Mouse (Mus musculus) stomach, embryonic 14.5 days (tissue): Measurements from ENCODE around the gene Thbd. TPM values are rescaled to one million over a fixed set of nuclear protein-coding genes. Genes with fewer than 3 reads are reported as not detected.

Experiments
- ATAC-seq: fragments of 200-750 bp; cut with Nextera tagmentation; 2 replicates; pipeline ENCODE4 v1.8.0; 2017; ENCODE audit warnings: low read depth, moderate TSS enrichment; ENCODE audit not compliant: insufficient number of reproducible peaks, insufficient read depth, low FRiP score
- H3K27ac ChIP-seq: fragments of 300-500 bp; sonication (generic); 2 replicates; pipeline ENCODE4 v1.5.1; 2014; ENCODE audit warnings: mild to moderate bottlenecking, low read length, moderate library complexity, mixed read lengths
- H3K27me3 ChIP-seq: fragments of 300-500 bp; sonication (generic); 2 replicates; pipeline ENCODE4 v1.6.1; 2014; ENCODE audit warnings: low read length, control low read depth, mixed read lengths; ENCODE audit not compliant: control insufficient read depth, insufficient read depth
- H3K36me3 ChIP-seq: fragments of 300-500 bp; sonication (generic); 2 replicates; pipeline ENCODE4 v1.6.1; 2014; ENCODE audit warnings: mild to moderate bottlenecking, control low read depth, low read length, moderate library complexity, mixed read lengths; ENCODE audit not compliant: control insufficient read depth, insufficient read depth
- H3K4me1 ChIP-seq: fragments of 300-500 bp; sonication (generic); 2 replicates; pipeline ENCODE4 v1.6.1; 2014; ENCODE audit warnings: low read length, control low read depth, mixed read lengths; ENCODE audit not compliant: control insufficient read depth, insufficient read depth
- H3K4me2 ChIP-seq: fragments of 300-500 bp; sonication (generic); replicated peaks from 2 replicates; pipeline ENCODE4 v1.6.1; 2014; ENCODE audit warnings: low read depth, low read length, control low read depth
- H3K4me3 ChIP-seq: fragments of 300-500 bp; sonication (generic); 2 replicates; pipeline ENCODE4 v1.5.1; 2014; ENCODE audit warnings: low read depth, low read length, control low read depth
- H3K9ac ChIP-seq: fragments of 300-500 bp; sonication (generic); replicated peaks from 2 replicates; pipeline ENCODE4 v1.6.1; 2014; ENCODE audit warnings: low read depth, mild to moderate bottlenecking, control low read depth, low read length, moderate library complexity, mixed read lengths
- H3K9me3 ChIP-seq: fragments of 300-500 bp; sonication (generic); 2 replicates; pipeline ENCODE4 v1.6.1; 2016; ENCODE audit warnings: low read depth, low read length, control low read depth; ENCODE audit not compliant: control insufficient read depth
- WGBS: fragments of 180-500 bp; shearing (Covaris S2); extraction: QIAGEN DNeasy Blood & Tissue Kit; methylation state at CpG from one replicate; pipeline ENCODE4 v1.1.7; 2014; 5-methylcytosine and 5-hydroxymethylcytosine counted together
- polyA plus RNA-seq: library from polyadenylated mRNA; unstranded; fragments of >200 nt; fragmentation: Nextera tagmentation; extraction: Ambion mirVana; gene quantifications from 2 replicates; pipeline ENCODE4 v1.2.1, GENCODE M21; 2014

Gene Thbd
- polyA plus RNA-seq, 1 experiment from 2014 or later = 25.9 TPM

DNA sequence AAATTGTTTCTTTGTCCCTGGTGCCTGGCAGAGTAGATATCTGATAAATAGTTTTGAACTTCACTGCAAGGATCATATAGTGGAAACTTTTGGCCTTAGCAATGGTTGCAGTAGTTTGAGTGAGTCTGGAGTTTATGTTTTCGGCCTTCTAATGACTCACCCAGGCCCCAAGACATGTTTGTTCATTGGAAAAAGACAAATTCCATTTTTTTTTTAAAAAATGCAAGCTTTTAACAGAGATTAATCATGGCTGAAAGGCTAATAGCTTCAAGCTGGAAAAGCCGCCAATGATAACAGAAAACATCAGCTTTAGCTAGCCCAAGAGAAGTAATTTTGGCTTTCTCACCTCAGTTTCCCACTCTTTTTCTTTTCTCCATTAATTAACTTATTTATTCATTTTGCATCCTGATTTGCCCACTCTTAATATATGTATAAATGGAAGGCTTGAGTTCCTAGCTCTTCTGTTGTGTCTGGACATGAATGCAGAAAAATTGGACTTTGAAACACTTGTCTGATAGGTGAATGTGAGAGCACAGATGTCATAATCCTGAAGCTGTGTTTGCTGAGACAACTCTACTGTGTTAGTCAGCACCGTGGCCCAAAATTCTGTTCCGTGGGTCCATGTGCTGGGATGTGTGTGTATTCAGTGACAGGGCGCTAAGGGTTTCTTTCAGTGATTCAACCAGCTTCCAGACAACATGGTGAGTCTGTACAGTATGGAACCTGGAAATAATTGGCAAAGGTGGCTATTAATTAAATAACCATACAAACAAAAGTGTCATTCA is 8.9 kb downstream of the Thbd start:
- no peak overlapping the region for H3K9ac ChIP-seq
- WGBS = 81% methylated on average over 5 of the region's 5 CpGs
- H3K27me3 ChIP-seq = no peaks in the 10 kb centered on the region
- H3K4me3 ChIP-seq = no peak overlapping the region
- ATAC-seq = no peak
- H3K4me2 ChIP-seq = no peak overlapping the region
- H3K27ac ChIP-seq = no peak overlapping the region
- H3K9me3 ChIP-seq = no peaks in the 10 kb centered on the region
- peaks cover 14% of the 10 kb centered on the region; the same call in 1 of the 2 replicates for H3K4me1 ChIP-seq
- H3K36me3 ChIP-seq = no peaks in the 10 kb centered on the region

DNA sequence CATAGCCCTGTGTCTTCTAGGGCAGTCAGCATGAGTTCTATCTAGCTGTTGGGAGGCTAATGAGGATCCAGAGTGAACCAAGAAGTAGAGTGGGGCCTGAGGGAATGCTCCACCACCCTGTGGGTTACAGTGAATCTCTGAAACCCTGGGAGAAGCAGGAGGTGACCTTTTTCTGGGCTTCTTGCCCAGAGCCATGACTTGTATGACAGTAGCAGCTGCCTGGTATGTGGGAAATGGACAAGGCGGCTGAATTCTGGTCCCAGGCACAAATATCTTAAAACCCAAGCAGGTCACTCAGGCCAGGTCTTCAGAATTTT is 10.2 kb downstream of the Thbd start:
- no peaks in the 10 kb centered on the region for H3K36me3 ChIP-seq
- WGBS = 75% methylated on average over 1 of the region's 1 CpGs
- H3K4me2 ChIP-seq = no peak overlapping the region
- no peak overlapping the region for H3K4me3 ChIP-seq
- H3K9ac ChIP-seq = no peak overlapping the region
- no peaks in the 10 kb centered on the region for H3K9me3 ChIP-seq
- H3K27ac ChIP-seq = peak overlapping the region; percentile 44; the same call in 1 of the 2 replicates
- peaks cover 14% of the 10 kb centered on the region; the same call in 1 of the 2 replicates for H3K4me1 ChIP-seq
- ATAC-seq = no peak
- H3K27me3 ChIP-seq = no peaks in the 10 kb centered on the region

DNA sequence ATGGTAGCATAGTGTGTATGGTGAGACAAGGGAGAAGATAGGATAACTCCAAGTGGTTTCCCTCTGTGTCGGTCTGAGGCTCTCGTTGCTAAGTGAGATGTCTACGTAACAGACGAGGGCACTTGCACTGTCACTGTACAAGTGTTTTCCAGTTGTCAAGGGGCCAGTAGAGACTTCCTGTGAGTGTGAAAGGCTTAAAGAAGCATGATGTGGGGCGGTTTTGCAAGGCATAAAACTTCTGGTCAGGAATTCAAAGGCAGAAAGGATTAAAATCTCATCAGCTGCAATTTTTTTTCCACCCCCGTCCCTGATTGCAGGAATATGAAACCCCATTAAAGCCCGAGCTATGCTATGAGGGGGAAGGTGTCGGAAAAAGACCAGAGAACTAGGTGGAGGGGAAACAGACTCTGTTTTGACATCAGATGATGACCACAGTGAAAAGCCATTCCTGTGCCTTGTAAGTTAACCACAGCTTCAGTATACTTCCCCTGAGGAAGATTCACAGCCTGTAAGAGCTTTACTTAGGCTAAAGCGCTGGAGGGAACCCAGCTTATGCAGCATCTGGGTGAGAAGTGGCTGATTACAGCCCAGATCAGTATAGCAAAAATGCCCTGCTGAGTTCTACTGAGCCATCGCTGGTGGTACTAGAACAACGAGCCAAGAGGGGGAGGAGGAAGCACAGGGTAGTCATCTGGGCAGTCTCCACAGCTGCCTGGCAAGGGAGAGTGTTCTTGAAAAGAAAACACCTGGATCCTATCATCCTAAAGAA is 10.8 kb downstream of the Thbd start:
- Histone ChIP-seq H3K27ac (peak overlapping the region; percentile 44; the same call in 1 of the 2 replicates), H3K4me2 (0 out of 2 replicates have a peak overlapping the region, but pooled peaks have one; percentile 10), H3K9ac (no peak overlapping the region), H3K36me3 (no peaks in the 10 kb centered on the region), H3K27me3 (no peaks in the 10 kb centered on the region), H3K4me3 (no peak overlapping the region), H3K9me3 (no peaks in the 10 kb centered on the region), H3K4me1 (peaks cover 14% of the 10 kb centered on the region; the same call in 1 of the 2 replicates)
- 40% methylated on average over 11 of the region's 11 CpGs for WGBS
- peak; percentile 24; the same call in 1 of the 2 replicates for ATAC-seq

DNA sequence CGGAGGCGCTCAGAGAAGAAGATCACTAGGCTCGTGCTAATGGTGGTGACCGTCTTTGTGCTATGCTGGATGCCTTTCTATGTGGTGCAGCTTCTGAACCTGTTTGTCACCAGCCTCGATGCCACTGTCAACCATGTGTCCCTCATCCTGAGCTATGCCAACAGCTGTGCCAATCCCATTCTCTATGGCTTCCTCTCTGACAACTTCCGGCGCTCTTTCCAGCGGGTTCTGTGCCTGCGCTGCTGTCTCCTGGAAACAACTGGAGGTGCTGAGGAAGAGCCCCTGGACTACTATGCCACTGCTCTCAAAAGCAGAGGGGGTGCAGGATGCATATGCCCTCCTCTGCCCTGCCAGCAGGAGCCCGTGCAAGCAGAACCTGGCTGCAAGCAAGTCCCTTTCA is 11.8 kb downstream of the Thbd start:
- Histone ChIP-seq H3K27ac (no peak overlapping the region), H3K27me3 (no peaks in the 10 kb centered on the region), H3K9ac (no peak overlapping the region), H3K4me3 (0 out of 2 replicates have a peak overlapping the region, but pooled peaks have one; percentile 36), H3K36me3 (no peaks in the 10 kb centered on the region), H3K4me1 (peaks cover 14% of the 10 kb centered on the region; the same call in 1 of the 2 replicates), H3K9me3 (no peaks in the 10 kb centered on the region), H3K4me2 (0 out of 2 replicates have a peak overlapping the region, but pooled peaks have one; percentile 64)
- WGBS = 75% methylated on average over 10 of the region's 10 CpGs
- ATAC-seq = no peak

DNA sequence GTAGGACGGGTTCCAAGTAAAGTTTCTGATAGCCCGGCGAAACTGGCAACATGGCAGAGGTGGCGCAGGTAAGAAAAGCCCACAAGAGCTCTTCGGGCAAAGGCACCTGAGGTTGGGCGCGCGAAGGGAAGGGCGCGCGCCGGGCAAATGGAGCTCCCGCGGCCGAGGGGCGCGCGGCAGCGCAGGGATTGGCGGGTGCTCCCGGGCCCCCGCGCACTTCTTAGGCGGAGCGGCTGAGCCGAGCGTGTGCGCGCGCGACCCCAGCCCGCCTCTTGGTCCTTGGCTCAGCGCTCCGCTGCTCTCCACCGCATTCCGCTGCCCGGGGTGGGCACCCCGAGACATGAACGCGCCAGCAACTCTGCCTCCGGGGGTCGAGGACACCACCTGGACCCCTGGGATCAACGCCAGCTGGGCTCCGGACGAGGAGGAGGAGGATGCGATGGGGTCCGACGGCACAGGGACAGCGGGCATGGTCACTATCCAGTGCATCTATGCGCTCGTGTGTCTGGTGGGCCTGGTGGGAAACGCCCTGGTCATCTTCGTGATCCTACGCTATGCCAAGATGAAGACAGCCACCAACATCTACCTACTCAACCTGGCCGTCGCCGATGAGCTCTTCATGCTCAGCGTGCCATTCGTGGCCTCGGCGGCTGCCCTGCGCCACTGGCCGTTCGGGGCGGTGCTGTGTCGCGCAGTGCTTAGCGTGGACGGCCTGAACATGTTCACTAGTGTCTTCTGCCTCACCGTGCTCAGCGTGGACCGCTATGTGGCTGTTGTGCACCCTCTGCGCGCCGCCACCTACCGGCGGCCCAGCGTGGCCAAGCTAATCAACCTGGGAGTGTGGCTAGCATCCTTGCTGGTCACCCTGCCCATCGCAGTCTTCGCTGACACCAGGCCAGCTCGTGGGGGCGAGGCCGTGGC is 12.6 kb downstream of the Thbd start, which contains the start of gene Sstr4:
Gene Sstr4, plus strand, starts transcription at position 214 of the 921 bp plus-strand sequence.
- H3K27ac ChIP-seq = no peak within 1 kb of the TSS
- H3K9ac ChIP-seq = no peak within 1 kb of the TSS
- WGBS = 4% methylated on average over 77 of the region's 83 CpGs
- peak within 1 kb of the TSS; percentile 64 for H3K4me2 ChIP-seq
- H3K9me3 ChIP-seq = no peaks in the 10 kb centered on the region
- peak within 1 kb of the TSS; percentile 36 for H3K4me3 ChIP-seq
- H3K27me3 ChIP-seq = no peaks in the 10 kb centered on the region
- peak; percentile 59; the same call in 1 of the 2 replicates for ATAC-seq
- no peaks in the 10 kb centered on the region for H3K36me3 ChIP-seq
- H3K4me1 ChIP-seq = peaks cover 14% of the 10 kb centered on the region; the same call in 1 of the 2 replicates

DNA sequence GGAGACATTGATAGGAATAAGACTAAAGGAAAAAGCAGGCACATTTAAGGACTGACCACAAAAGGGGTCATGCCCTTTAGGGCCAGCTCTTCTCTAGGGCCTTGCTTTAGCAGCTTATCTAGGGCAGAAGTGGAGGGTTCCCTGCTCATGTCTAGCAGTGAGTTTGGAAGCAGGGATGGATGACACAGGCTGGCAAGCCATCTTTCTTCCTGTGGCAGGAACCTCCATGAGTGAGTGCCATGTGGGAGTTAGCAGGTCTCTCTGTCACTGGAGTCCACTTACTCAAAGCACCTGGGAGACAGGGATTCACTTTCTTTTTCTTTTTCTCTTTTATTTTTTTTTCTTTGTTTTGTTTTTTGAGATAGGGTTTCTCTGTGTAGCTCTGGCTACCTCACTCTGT is 14.1 kb downstream of the Thbd start:
- Histone ChIP-seq H3K4me2 (no peak overlapping the region), H3K9me3 (no peaks in the 10 kb centered on the region), H3K9ac (no peak overlapping the region), H3K36me3 (no peaks in the 10 kb centered on the region), H3K27ac (no peak overlapping the region), H3K4me3 (no peak overlapping the region), H3K27me3 (no peaks in the 10 kb centered on the region), H3K4me1 (0 out of 2 replicates have a peak, but pooled peaks cover 14% of the 10 kb centered on the region)
- ATAC-seq = no peak

DNA sequence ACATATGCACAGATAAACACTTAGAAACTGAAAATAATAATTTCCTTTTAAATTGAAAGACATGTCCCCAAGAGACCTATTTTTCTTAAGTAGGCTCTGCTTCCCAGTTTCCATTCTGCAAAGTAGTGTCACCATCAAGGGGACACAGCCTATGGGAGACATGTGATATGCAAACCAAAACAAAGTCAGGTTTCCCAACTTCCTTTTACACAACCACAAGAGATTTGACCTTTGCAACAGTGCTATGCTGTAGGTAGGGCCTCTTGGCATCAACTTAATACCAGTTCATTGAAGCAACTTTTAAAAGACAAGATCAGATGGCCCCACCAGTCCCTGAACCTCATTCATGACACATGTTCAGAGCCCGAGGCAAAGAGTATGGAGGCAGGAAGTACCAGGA is 14.8 kb downstream of the Thbd start:
- Histone ChIP-seq H3K4me1 (0 out of 2 replicates have a peak, but pooled peaks cover 14% of the 10 kb centered on the region), H3K9me3 (no peaks in the 10 kb centered on the region), H3K36me3 (no peaks in the 10 kb centered on the region), H3K4me2 (no peak overlapping the region), H3K9ac (no peak overlapping the region), H3K27me3 (no peaks in the 10 kb centered on the region), H3K4me3 (no peak overlapping the region), H3K27ac (no peak overlapping the region)
- WGBS = 85% methylated on average over 1 of the region's 1 CpGs
- ATAC-seq = no peak
